Comparison of ENCODE assay signal across 23 mouse cellular contexts in genomic region chr5:128636648-128637047, GRCm38 (mm10). TPM values are rescaled to one million over a fixed set of nuclear protein-coding genes. Genes with fewer than 3 reads are reported as not detected.
DNase-seq lines count a peak whose midpoint lies in the region; ATAC-seq lines count a peak whose summit lies in the region.
"Had no signal": no experiment of that assay in that cellular context is flagged by ENCODE, and none has a peak within 500 bp of the region (broad histone marks: within the 10 kb centered on the region; RNA-seq: fewer than 3 reads in every experiment).

No protein-coding gene starts in this region.

- H3K4me2 ChIP-seq in embryonic facial prominence, embryonic 13.5 days: peak overlapping the region; percentile 50
- no peak overlapping the region for H3K4me2 ChIP-seq in limb, embryonic 11.5 days (ENCODE audit: low read depth, severe bottlenecking)
- H3K4me2 ChIP-seq in midbrain, embryonic 14.5 days (ENCODE audit: low read length): no peak overlapping the region
- H3K4me2 ChIP-seq: forebrain, embryonic 13.5 days; hindbrain, embryonic 15.5 days; liver, embryonic 11.5 days had no signal

- no peaks in the 10 kb centered on the region for H3K27me3 ChIP-seq in embryonic facial prominence, embryonic 13.5 days
- no peaks in the 10 kb centered on the region for H3K27me3 ChIP-seq in limb, embryonic 11.5 days (ENCODE audit: control insufficient read depth, insufficient read depth, low read length)
- no peaks in the 10 kb centered on the region for H3K27me3 ChIP-seq in midbrain, embryonic 14.5 days (ENCODE audit: control insufficient read depth, insufficient read depth, low read length)
- H3K27me3 ChIP-seq: forebrain, embryonic 13.5 days; hindbrain, embryonic 15.5 days had no signal

- no peak for ATAC-seq in embryonic facial prominence, embryonic 13.5 days (ENCODE audit: insufficient number of reproducible peaks, insufficient read depth, low FRiP score, low TSS enrichment, low read depth)
- ATAC-seq in limb, embryonic 11.5 days (ENCODE audit: insufficient number of reproducible peaks, low FRiP score, low TSS enrichment, low read depth): no peak
- no peak for ATAC-seq in midbrain, embryonic 14.5 days (ENCODE audit: low FRiP score, low TSS enrichment)
- ATAC-seq: forebrain, embryonic 13.5 days; liver, postnatal 0 days; lung, postnatal 0 days had no signal

- WGBS in embryonic facial prominence, embryonic 13.5 days: 41% methylated on average over 9 of the region's 9 CpGs
- WGBS in limb, embryonic 11.5 days: 68% methylated on average over 9 of the region's 9 CpGs
- WGBS in midbrain, embryonic 14.5 days: 89% methylated on average over 9 of the region's 9 CpGs

- H3K27ac ChIP-seq in embryonic facial prominence, embryonic 13.5 days: peak overlapping the region; percentile 87
- H3K27ac ChIP-seq in limb, embryonic 11.5 days (replicated peaks; ENCODE audit: low read depth, low read length): no peak overlapping the region
- no peak overlapping the region for H3K27ac ChIP-seq in midbrain, embryonic 14.5 days (replicated peaks; ENCODE audit: low read depth, low read length)
- H3K27ac ChIP-seq: forebrain, embryonic 13.5 days; heart, embryonic 10.5 days; hindbrain, embryonic 15.5 days; macrophage had no signal

- H3K9ac ChIP-seq in embryonic facial prominence, embryonic 13.5 days: peak overlapping the region; percentile 41
- H3K9ac ChIP-seq in limb, embryonic 11.5 days (ENCODE audit: low read length): no peak overlapping the region
- no peak overlapping the region for H3K9ac ChIP-seq in midbrain, embryonic 14.5 days (replicated peaks; ENCODE audit: low read length)
- H3K9ac ChIP-seq: forebrain, embryonic 13.5 days; hindbrain, embryonic 15.5 days; liver, postnatal 0 days had no signal

- no peaks in the 10 kb centered on the region for H3K9me3 ChIP-seq in embryonic facial prominence, embryonic 13.5 days
- no peaks in the 10 kb centered on the region for H3K9me3 ChIP-seq in limb, embryonic 11.5 days (ENCODE audit: control insufficient read depth, low read length)
- H3K9me3 ChIP-seq in midbrain, embryonic 14.5 days (ENCODE audit: control insufficient read depth, low read length): no peaks in the 10 kb centered on the region
- H3K9me3 ChIP-seq: forebrain, embryonic 13.5 days; heart, embryonic 10.5 days; hindbrain, embryonic 15.5 days had no signal

- DNase-seq in limb, embryonic 11.5 days (ENCODE audit: low spot score): peak; percentile 42
- DNase-seq in thymus, postnatal 0 days (ENCODE audit: low spot score): peak; percentile 88
- no peak for DNase-seq in layer of hippocampus, postnatal 10 days (ENCODE audit: low spot score in 2 of 2)
- DNase-seq in midbrain, embryonic 14.5 days: no peak
- DNase-seq in heart, postnatal 4 days: no peak
- DNase-seq in kidney, adult 11 months: no peak
- DNase-seq: adrenal gland, postnatal 10 days; cerebellum, adult 2 months; kidney, adult 9 months; kidney, postnatal 14 days; liver, postnatal 0 days; right cerebral cortex, postnatal 14 days; spleen, adult 18-20 months had no signal

- no peaks in the 10 kb centered on the region for H3K36me3 ChIP-seq in embryonic facial prominence, embryonic 13.5 days
- H3K36me3 ChIP-seq in limb, embryonic 11.5 days (ENCODE audit: control insufficient read depth, insufficient read depth, low read length): no peaks in the 10 kb centered on the region
- no peaks in the 10 kb centered on the region for H3K36me3 ChIP-seq in midbrain, embryonic 14.5 days (ENCODE audit: control insufficient read depth, insufficient read depth, low read length)
- H3K36me3 ChIP-seq: heart, embryonic 10.5 days; hindbrain, embryonic 15.5 days had no signal

- peaks cover 11% of the 10 kb centered on the region for H3K4me1 ChIP-seq in embryonic facial prominence, embryonic 13.5 days
- peaks cover 6% of the 10 kb centered on the region; the same call in 1 of the 2 replicates for H3K4me1 ChIP-seq in limb, embryonic 11.5 days (ENCODE audit: control insufficient read depth, insufficient read depth, low read length)
- H3K4me1 ChIP-seq in midbrain, embryonic 14.5 days (ENCODE audit: control insufficient read depth, insufficient read depth, low read length): no peaks in the 10 kb centered on the region
- H3K4me1 ChIP-seq: forebrain, embryonic 13.5 days; heart, embryonic 10.5 days; hindbrain, embryonic 15.5 days had no signal

- peak overlapping the region; percentile 29 for H3K4me3 ChIP-seq in embryonic facial prominence, embryonic 13.5 days
- no peak overlapping the region for H3K4me3 ChIP-seq in limb, embryonic 11.5 days (ENCODE audit: low read depth, low read length)
- no peak overlapping the region for H3K4me3 ChIP-seq in midbrain, embryonic 14.5 days (replicated peaks; ENCODE audit: low read depth, low read length)
- H3K4me3 ChIP-seq: forebrain, embryonic 13.5 days; heart, embryonic 10.5 days; hindbrain, embryonic 15.5 days had no signal

RNA-seq across cellular contexts. Expression of gene Fzd10, which starts 36.0 kb away (rescaled TPM):
- polyA plus RNA-seq in embryonic facial prominence, embryonic 13.5 days (2015; fragmentation: Nextera tagmentation; extraction: Ambion mirVana): 9.2 and 12.6 TPM in 2 replicates
- polyA plus RNA-seq in limb, embryonic 11.5 days (2014; fragmentation: Nextera tagmentation; extraction: Ambion mirVana): 7.9 and 8.5 TPM in 2 replicates
- polyA plus RNA-seq in thymus, postnatal 0 days (2015; fragmentation: Nextera tagmentation; extraction: Ambion mirVana): 3.1 TPM in 2 replicates
- total RNA-seq in layer of hippocampus, postnatal 10 days (2021): 1 to 10 TPM; 1.4 to 1.8 TPM
- 10.1 and 11.6 TPM in 2 replicates for polyA plus RNA-seq in midbrain, embryonic 14.5 days (2014; fragmentation: Nextera tagmentation; extraction: Ambion mirVana)
- total RNA-seq in heart, postnatal 4 days (2021): under 1 TPM; 0.43 to 0.81 TPM
- total RNA-seq: granulocyte monocyte progenitor cell, adult 5-6 weeks; hematopoietic stem cell, adult 5-6 weeks had no signal
- polyA plus RNA-seq: C2C12; liver, postnatal 0 days; macrophage had no signal

Comparison
In these comparisons a context has a peak if more than half of its experiments do, and no peak if none do; other contexts are left out.
1. DNase-seq: peak in limb, embryonic 11.5 days (single experiment) and thymus, postnatal 0 days (single experiment); none in layer of hippocampus, postnatal 10 days (0 of 2), midbrain, embryonic 14.5 days (single experiment), heart, postnatal 4 days (single experiment) and kidney, adult 11 months (single experiment).